Comparison of ENCODE assay signal across 19 mouse cellular contexts in genomic region chr4:155529294-155529693, GRCm38 (mm10).
"Had no signal": no experiment of that assay in that cellular context is flagged by ENCODE, and none has a peak within 500 bp of the region (broad histone marks: within the 10 kb centered on the region; RNA-seq: fewer than 3 reads in every experiment).

No protein-coding gene starts in this region.

- H3K27ac ChIP-seq: kidney, postnatal 0 days; layer of hippocampus, adult 2 months; limb, embryonic 10.5 days; limb, embryonic 13.5 days; liver, embryonic 13.5 days; midbrain, embryonic 10.5 days; midbrain, embryonic 13.5 days had no signal

- H3K27me3 ChIP-seq: limb, embryonic 13.5 days; liver, embryonic 13.5 days; megakaryocyte, embryonic 14.5 days; midbrain, embryonic 13.5 days had no signal

- H3K4me1 ChIP-seq: limb, embryonic 10.5 days; limb, embryonic 13.5 days; midbrain, embryonic 10.5 days; midbrain, embryonic 13.5 days had no signal

- H3K9me3 ChIP-seq: limb, embryonic 10.5 days; limb, embryonic 13.5 days; liver, embryonic 13.5 days; megakaryocyte, embryonic 14.5 days; midbrain, embryonic 10.5 days; midbrain, embryonic 13.5 days had no signal

- DNase-seq: kidney, adult 2 months; kidney, postnatal 25 days; layer of hippocampus, adult 9-11 months; liver; liver, embryonic 13.5 days; lung, embryonic 14.5 days; lung, postnatal 4 days; retina, postnatal 1 day; thymus, postnatal 25 days had no signal

- H3K4me3 ChIP-seq: layer of hippocampus, adult 2 months; limb, embryonic 10.5 days; limb, embryonic 13.5 days; liver, embryonic 13.5 days; megakaryocyte, embryonic 14.5 days; midbrain, embryonic 10.5 days; midbrain, embryonic 13.5 days had no signal

- ATAC-seq: intestine, postnatal 0 days; lung, postnatal 0 days; midbrain, embryonic 13.5 days; midbrain, embryonic 16.5 days had no signal

- H3K4me2 ChIP-seq: limb, embryonic 13.5 days; liver, embryonic 13.5 days; lung, embryonic 14.5 days; midbrain, embryonic 13.5 days had no signal

- H3K9ac ChIP-seq: limb, embryonic 13.5 days; liver, embryonic 13.5 days; lung, embryonic 14.5 days; midbrain, embryonic 13.5 days had no signal
